Mouse (Mus musculus): ENCODE measurements around the gene Abcc3. TPM values are rescaled to one million over a fixed set of nuclear protein-coding genes. Genes with fewer than 3 reads are reported as not detected.

Abcc3 gene
- polyA plus RNA-seq, 1 experiment from 2014 or later = 0.49 TPM

- DNase-seq (ENCODE audit: low spot score) (peak; percentile 97), ATAC-seq (replicated peaks; ENCODE audit: low FRiP score) (peak; percentile 93)
- Histone ChIP-seq H3K36me3 (ENCODE audit: control insufficient read depth, insufficient read depth, low read length) (peaks cover 2% of the 10 kb centered on the region; the same call in 1 of the 2 replicates), H3K9me3 (ENCODE audit: control insufficient read depth, low read length) (no peaks in the 10 kb centered on the region), H3K4me1 (replicated peaks; ENCODE audit: control insufficient read depth, insufficient read depth, low read length) (peaks cover 13% of the 10 kb centered on the region; the same call in 1 of the 2 replicates), H3K27ac (ENCODE audit: low read depth, low read length) (peak within 1 kb of the TSS; percentile 94), H3K4me2 (ENCODE audit: low read depth, low read length, severe bottlenecking) (peak within 1 kb of the TSS; percentile 72), H3K4me3 (ENCODE audit: low read depth, low read length) (peak within 1 kb of the TSS; percentile 91), H3K27me3 (ENCODE audit: control insufficient read depth, insufficient read depth, low read length) (no peaks in the 10 kb centered on the region), H3K9ac (ENCODE audit: low read length) (peak within 1 kb of the TSS; percentile 97)
- WGBS = under 1% methylated on average over 34 of the region's 36 CpGs
Observed at GRCm38 (mm10) chr11:94321931-94322400, 70.8 kb downstream of the Abcc3 start, which contains the start of gene Luc7l3. Luc7l3 (minus strand) TSS chr11:94321988.

- under 1% methylated on average over 65 of the region's 67 CpGs for WGBS
- peaks cover 7% of the 10 kb centered on the region; the same call in 1 of the 2 replicates for H3K4me1 ChIP-seq (replicated peaks; ENCODE audit: control insufficient read depth, insufficient read depth, low read length)
- DNase-seq (ENCODE audit: low spot score) (peak; percentile 78), ATAC-seq (replicated peaks; ENCODE audit: low FRiP score) (peak; percentile 70)
- H3K9ac ChIP-seq (ENCODE audit: low read length) = peak overlapping the region; percentile 97
- peak overlapping the region; percentile 72 for H3K4me2 ChIP-seq (ENCODE audit: low read depth, low read length, severe bottlenecking)
- H3K36me3 ChIP-seq (ENCODE audit: control insufficient read depth, insufficient read depth, low read length) = peaks cover 2% of the 10 kb centered on the region; the same call in 1 of the 2 replicates
- H3K9me3 ChIP-seq (ENCODE audit: control insufficient read depth, low read length) = no peaks in the 10 kb centered on the region
- H3K4me3 ChIP-seq (ENCODE audit: low read depth, low read length) = peak overlapping the region; percentile 91
- peak overlapping the region; percentile 94 for H3K27ac ChIP-seq (ENCODE audit: low read depth, low read length)
- H3K27me3 ChIP-seq (ENCODE audit: control insufficient read depth, insufficient read depth, low read length) = no peaks in the 10 kb centered on the region
Observed at GRCm38 (mm10) chr11:94320969-94321930, 71.5 kb downstream of the Abcc3 start.

GRCm38 (mm10) chr11:94318056-94318455, 74.7 kb downstream of the Abcc3 start:
- Histone ChIP-seq H3K4me1 (replicated peaks; ENCODE audit: control insufficient read depth, insufficient read depth, low read length) (peaks cover 7% of the 10 kb centered on the region; the same call in 1 of the 2 replicates), H3K27me3 (ENCODE audit: control insufficient read depth, insufficient read depth, low read length) (no peaks in the 10 kb centered on the region), H3K27ac (ENCODE audit: low read depth, low read length) (no peak overlapping the region), H3K4me2 (ENCODE audit: low read depth, low read length, severe bottlenecking) (no peak overlapping the region), H3K9me3 (ENCODE audit: control insufficient read depth, low read length) (no peaks in the 10 kb centered on the region), H3K9ac (ENCODE audit: low read length) (no peak overlapping the region), H3K36me3 (ENCODE audit: control insufficient read depth, insufficient read depth, low read length) (peaks cover 2% of the 10 kb centered on the region; the same call in 1 of the 2 replicates), H3K4me3 (ENCODE audit: low read depth, low read length) (no peak overlapping the region)
- DNase-seq (ENCODE audit: low spot score) (no peak), ATAC-seq (replicated peaks; ENCODE audit: low FRiP score) (no peak)
- 92% methylated on average over 5 of the region's 5 CpGs for WGBS

- Histone ChIP-seq H3K4me1 (replicated peaks; ENCODE audit: control insufficient read depth, insufficient read depth, low read length) (peaks cover 7% of the 10 kb centered on the region; the same call in 1 of the 2 replicates), H3K9me3 (ENCODE audit: control insufficient read depth, low read length) (no peaks in the 10 kb centered on the region), H3K9ac (ENCODE audit: low read length) (no peak overlapping the region), H3K27ac (ENCODE audit: low read depth, low read length) (no peak overlapping the region), H3K36me3 (ENCODE audit: control insufficient read depth, insufficient read depth, low read length) (peaks cover 2% of the 10 kb centered on the region; the same call in 1 of the 2 replicates), H3K4me2 (ENCODE audit: low read depth, low read length, severe bottlenecking) (no peak overlapping the region), H3K4me3 (ENCODE audit: low read depth, low read length) (no peak overlapping the region), H3K27me3 (ENCODE audit: control insufficient read depth, insufficient read depth, low read length) (no peaks in the 10 kb centered on the region)
- no peak for DNase-seq (ENCODE audit: low spot score)
- ATAC-seq (replicated peaks; ENCODE audit: low FRiP score) = no peak
- WGBS = 64% methylated on average over 4 of the region's 4 CpGs
Observed at GRCm38 (mm10) chr11:94317515-94317914, 75.3 kb downstream of the Abcc3 start.

GRCm38 (mm10) chr11:94317014-94317413, 75.8 kb downstream of the Abcc3 start:
- no peak for DNase-seq (ENCODE audit: low spot score)
- 83% methylated on average over 1 of the region's 1 CpGs for WGBS
- Histone ChIP-seq H3K36me3 (ENCODE audit: control insufficient read depth, insufficient read depth, low read length) (peaks cover 2% of the 10 kb centered on the region; the same call in 1 of the 2 replicates), H3K9ac (ENCODE audit: low read length) (no peak overlapping the region), H3K4me1 (replicated peaks; ENCODE audit: control insufficient read depth, insufficient read depth, low read length) (peaks cover 7% of the 10 kb centered on the region; the same call in 1 of the 2 replicates), H3K27me3 (ENCODE audit: control insufficient read depth, insufficient read depth, low read length) (no peaks in the 10 kb centered on the region), H3K27ac (ENCODE audit: low read depth, low read length) (no peak overlapping the region), H3K4me3 (ENCODE audit: low read depth, low read length) (no peak overlapping the region), H3K9me3 (ENCODE audit: control insufficient read depth, low read length) (no peaks in the 10 kb centered on the region), H3K4me2 (ENCODE audit: low read depth, low read length, severe bottlenecking) (no peak overlapping the region)
- no peak for ATAC-seq (replicated peaks; ENCODE audit: low FRiP score)

- WGBS = 82% methylated on average over 2 of the region's 2 CpGs
- DNase-seq (ENCODE audit: low spot score) (no peak), ATAC-seq (replicated peaks; ENCODE audit: low FRiP score) (no peak)
- no peak overlapping the region for H3K9ac ChIP-seq (ENCODE audit: low read length)
- no peaks in the 10 kb centered on the region for H3K9me3 ChIP-seq (ENCODE audit: control insufficient read depth, low read length)
- no peaks in the 10 kb centered on the region for H3K27me3 ChIP-seq (ENCODE audit: control insufficient read depth, insufficient read depth, low read length)
- no peak overlapping the region for H3K4me3 ChIP-seq (ENCODE audit: low read depth, low read length)
- H3K4me1 ChIP-seq (replicated peaks; ENCODE audit: control insufficient read depth, insufficient read depth, low read length) = peaks cover 7% of the 10 kb centered on the region; the same call in 1 of the 2 replicates
- H3K36me3 ChIP-seq (ENCODE audit: control insufficient read depth, insufficient read depth, low read length) = peaks cover 2% of the 10 kb centered on the region; the same call in 1 of the 2 replicates
- no peak overlapping the region for H3K27ac ChIP-seq (ENCODE audit: low read depth, low read length)
- H3K4me2 ChIP-seq (ENCODE audit: low read depth, low read length, severe bottlenecking) = no peak overlapping the region
Observed at GRCm38 (mm10) chr11:94316528-94316927, 76.3 kb downstream of the Abcc3 start.

- Histone ChIP-seq H3K27me3 (ENCODE audit: control insufficient read depth, insufficient read depth, low read length) (no peaks in the 10 kb centered on the region), H3K36me3 (ENCODE audit: control insufficient read depth, insufficient read depth, low read length) (peaks cover 2% of the 10 kb centered on the region; the same call in 1 of the 2 replicates), H3K27ac (ENCODE audit: low read depth, low read length) (no peak overlapping the region), H3K9ac (ENCODE audit: low read length) (no peak overlapping the region), H3K4me1 (replicated peaks; ENCODE audit: control insufficient read depth, insufficient read depth, low read length) (peaks cover 5% of the 10 kb centered on the region; the same call in 1 of the 2 replicates), H3K4me3 (ENCODE audit: low read depth, low read length) (no peak overlapping the region), H3K9me3 (ENCODE audit: control insufficient read depth, low read length) (no peaks in the 10 kb centered on the region), H3K4me2 (ENCODE audit: low read depth, low read length, severe bottlenecking) (no peak overlapping the region)
- 85% methylated on average over 1 of the region's 1 CpGs for WGBS
- ATAC-seq (replicated peaks; ENCODE audit: low FRiP score) = no peak
- no peak for DNase-seq (ENCODE audit: low spot score)
Observed at GRCm38 (mm10) chr11:94315308-94315707, 77.5 kb downstream of the Abcc3 start.

GRCm38 (mm10) chr11:94314098-94314652, 78.6 kb downstream of the Abcc3 start:
- Histone ChIP-seq H3K4me2 (ENCODE audit: low read depth, low read length, severe bottlenecking) (no peak overlapping the region), H3K36me3 (ENCODE audit: control insufficient read depth, insufficient read depth, low read length) (peaks cover 2% of the 10 kb centered on the region; the same call in 1 of the 2 replicates), H3K9ac (ENCODE audit: low read length) (no peak overlapping the region), H3K27ac (ENCODE audit: low read depth, low read length) (no peak overlapping the region), H3K27me3 (ENCODE audit: control insufficient read depth, insufficient read depth, low read length) (no peaks in the 10 kb centered on the region), H3K9me3 (ENCODE audit: control insufficient read depth, low read length) (no peaks in the 10 kb centered on the region), H3K4me3 (ENCODE audit: low read depth, low read length) (no peak overlapping the region), H3K4me1 (replicated peaks; ENCODE audit: control insufficient read depth, insufficient read depth, low read length) (peaks cover 5% of the 10 kb centered on the region; the same call in 1 of the 2 replicates)
- DNase-seq (ENCODE audit: low spot score) (no peak), ATAC-seq (replicated peaks; ENCODE audit: low FRiP score) (no peak)
- WGBS = 96% methylated on average over 2 of the region's 2 CpGs
